Mouse (Mus musculus) thymus, postnatal 0 days (tissue): ENCODE measurements around the gene Plcd3. TPM values are rescaled to one million over a fixed set of nuclear protein-coding genes. Genes with fewer than 3 reads are reported as not detected.

ENCODE experiments used
- DNase-seq: peaks from one replicate; pipeline ENCODE4 v3.0.0-alpha.2; 2015; ENCODE audit warnings: low spot score
- polyA plus RNA-seq: library from polyadenylated mRNA; unstranded; fragments of >200 nt; fragmentation: Nextera tagmentation; extraction: Ambion mirVana; gene quantifications from 2 replicates; pipeline ENCODE4 v1.2.1, GENCODE M21; 2015

Gene Plcd3
- polyA plus RNA-seq, 1 experiment from 2014 or later: 1.3 TPM

GRCm38 (mm10) chr11:103067457-103068001 lies 33.9 kb downstream of the Plcd3 start:
- DNase-seq: no peak

DNA sequence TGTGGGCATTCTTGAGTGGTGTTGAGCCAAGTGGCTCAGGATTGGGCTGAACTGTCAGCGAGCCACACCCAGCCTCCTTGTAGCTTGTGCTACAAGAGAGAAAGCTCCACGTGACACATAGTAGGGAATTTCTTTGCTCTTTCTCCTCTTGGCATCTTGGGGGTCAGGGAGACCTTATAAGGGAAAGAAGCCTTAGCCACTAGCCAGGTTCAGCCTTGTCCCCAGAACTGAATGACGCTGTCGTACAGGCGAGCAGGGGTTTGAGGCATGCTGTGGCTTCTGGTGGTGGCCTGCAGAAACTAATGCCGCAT lies 34.5 kb downstream of the Plcd3 start:
- DNase-seq: no peak

DNA sequence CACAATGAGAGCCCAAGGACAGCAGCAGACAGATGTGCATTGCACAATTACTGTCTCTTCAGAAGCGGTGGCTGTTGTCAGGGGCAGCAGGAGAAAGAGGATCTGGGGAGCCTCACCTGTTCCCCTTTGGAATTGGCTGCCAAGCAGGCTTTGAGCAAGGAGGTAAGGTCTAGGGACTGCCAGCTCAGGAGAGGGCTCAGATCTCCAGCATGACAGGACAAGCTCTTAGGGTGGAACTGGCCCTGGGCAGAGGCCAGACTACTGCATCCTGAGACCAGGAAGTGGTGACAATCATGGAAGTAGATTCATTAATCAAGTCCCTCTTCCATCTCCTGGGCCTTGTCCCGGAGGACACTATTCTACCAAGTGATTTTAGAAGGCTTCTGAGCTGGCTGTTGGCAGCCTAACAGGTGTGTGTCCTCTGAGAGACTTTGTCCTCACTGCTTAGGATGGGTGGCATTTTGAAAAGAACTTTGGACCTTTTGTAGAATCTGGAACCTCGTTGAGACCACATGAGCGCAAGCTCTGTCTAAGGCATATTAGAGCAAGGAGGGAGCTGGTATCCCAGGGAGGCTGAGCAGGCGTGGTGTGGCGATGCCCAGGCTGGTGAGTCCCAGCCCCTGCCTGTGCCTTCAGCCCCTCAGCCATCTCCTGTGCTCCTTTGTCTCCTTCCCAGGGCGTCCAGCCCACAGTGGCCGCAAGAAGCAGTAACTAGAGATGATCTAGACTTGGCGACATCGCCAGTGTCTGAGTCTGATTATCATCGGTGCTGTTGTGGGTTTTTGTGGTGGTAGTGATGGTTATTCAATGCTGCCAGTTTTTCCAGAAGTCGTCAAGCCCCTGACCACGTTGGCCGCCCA lies 35.0 kb downstream of the Plcd3 start:
- no peak for DNase-seq

GRCm38 (mm10) chr11:103058499-103059085 lies 42.9 kb downstream of the Plcd3 start:
- DNase-seq: no peak

DNA sequence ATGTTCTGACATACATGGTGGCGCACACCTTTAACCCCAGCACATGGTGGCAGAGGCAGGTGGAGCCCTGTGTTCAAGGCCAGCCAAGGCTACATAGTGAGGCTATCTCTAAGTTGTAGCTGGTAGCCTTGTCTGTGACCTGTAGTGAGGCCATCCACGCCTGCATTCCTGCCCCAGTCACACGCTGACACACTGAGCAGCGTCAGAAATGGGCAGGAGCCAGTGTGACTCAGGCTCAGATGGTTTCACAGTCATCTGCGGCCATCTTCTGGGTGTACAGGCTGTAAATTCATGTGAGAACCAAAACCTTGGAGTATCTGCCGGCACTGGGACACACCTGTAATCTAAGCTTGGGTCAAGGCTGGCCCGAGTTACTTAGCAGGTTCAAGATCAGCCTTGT lies 44.8 kb downstream of the Plcd3 start:
- no peak for DNase-seq

- DNase-seq: peak; percentile 83
Observed at GRCm38 (mm10) chr11:103054798-103055197, 46.7 kb downstream of the Plcd3 start.

- DNase-seq: no peak
Observed at GRCm38 (mm10) chr11:103053191-103054076, 48.0 kb downstream of the Plcd3 start.

GRCm38 (mm10) chr11:103052078-103052477 lies 49.4 kb downstream of the Plcd3 start:
- DNase-seq: no peak

GRCm38 (mm10) chr11:103051249-103051691 lies 50.2 kb downstream of the Plcd3 start:
- no peak for DNase-seq

DNA sequence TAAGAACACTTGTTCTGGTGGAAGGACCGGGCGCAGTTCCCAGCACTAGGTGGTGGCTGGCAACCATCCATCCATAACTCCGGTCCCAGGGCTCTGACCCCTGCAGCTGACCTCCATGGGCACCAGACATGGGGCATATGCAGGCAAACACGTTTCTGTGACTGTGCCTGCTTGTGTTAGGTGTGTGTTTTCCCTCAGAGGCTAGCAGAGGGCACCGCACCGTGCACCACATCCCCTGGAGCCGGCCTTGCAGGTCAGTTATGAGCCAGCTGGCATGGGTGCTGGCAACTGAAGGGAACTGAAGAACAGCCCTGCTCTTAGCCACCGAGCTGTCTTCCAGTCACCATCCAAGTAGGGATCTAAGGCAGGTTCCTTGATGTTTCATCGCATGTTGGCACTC lies 51.3 kb downstream of the Plcd3 start:
- DNase-seq: no peak

DNA sequence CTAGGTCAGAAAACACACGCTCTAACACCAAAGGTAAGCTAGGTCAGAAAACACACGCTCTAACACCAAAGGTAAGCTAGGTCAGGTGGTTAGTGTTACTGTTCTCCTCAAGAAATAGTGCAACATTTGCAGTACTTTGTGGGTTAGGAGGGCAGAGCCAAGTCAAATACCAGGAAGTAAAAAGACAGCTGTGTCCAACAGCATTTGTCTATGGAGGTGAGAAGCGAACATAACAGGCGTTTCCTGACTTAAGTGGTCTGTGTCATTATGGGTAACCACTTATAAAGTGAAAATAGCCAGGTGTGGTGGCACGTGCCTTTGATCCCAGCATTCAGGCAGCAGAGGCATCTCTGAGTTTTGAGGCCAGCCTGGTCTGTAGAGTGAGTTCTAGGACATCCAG lies 51.8 kb downstream of the Plcd3 start:
- DNase-seq: no peak

DNA sequence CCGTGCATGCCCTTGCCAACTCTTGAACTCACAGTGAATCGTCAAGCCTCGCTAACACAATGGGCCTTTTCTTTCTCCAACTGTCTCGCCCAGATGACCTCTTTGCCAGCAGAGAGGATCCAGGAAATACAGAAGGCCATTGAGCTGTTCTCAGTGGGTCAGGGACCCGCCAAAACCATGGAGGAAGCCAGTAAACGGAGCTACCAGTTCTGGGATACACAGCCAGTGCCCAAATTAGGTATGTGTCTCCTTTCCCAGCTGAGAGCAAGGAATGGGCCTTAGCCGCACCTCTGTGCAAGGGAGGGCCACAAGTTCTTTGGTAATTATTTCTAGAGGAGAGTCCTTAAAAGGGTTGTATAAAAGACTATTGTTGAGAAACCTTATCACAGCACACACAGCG lies 55.2 kb downstream of the Plcd3 start:
- no peak for DNase-seq

DNA sequence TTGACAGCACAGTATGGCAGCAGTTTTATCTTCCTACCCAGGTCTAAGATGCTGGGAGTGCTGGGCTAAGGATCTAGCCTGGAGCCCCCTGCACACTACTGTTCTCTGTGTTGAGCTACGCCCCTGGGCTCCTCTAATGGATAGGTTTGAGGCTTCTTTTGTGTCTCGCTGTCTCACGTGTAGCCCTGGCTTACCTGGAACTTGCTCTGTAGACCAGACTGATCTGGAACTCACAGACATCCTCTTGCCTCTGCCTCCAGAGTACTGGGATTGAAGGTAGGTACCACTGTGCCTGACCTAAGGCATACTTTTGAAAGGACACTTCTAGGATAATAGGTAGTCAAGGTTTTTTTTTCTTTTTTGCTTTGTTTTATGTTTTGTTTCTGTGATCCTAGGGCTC lies 57.5 kb downstream of the Plcd3 start:
- no peak for DNase-seq

- no peak for DNase-seq
Observed at GRCm38 (mm10) chr11:103042828-103043227, 58.6 kb downstream of the Plcd3 start.

DNA sequence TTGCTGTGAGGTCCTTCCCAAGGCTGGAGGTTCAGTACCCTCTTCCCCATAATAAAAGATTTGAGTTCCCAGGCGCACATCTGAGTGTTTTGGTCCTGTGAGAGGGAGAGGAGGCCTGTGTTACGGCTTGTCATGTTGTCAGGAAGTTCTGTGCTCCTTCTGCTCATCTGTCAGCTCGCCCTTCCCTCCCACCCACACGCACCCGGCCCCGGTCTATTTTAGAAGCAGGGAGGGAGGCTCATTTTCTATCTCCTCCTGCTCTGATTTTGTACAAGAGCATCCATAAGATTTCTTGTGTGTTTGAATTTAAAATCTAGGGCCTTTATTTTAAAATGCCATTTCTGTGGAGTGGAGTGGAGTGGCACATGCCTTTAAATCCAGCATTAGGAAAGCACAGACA lies 63.4 kb downstream of the Plcd3 start:
- DNase-seq: no peak

- no peak for DNase-seq
Observed at GRCm38 (mm10) chr11:103036881-103037465, 64.5 kb downstream of the Plcd3 start.

DNA sequence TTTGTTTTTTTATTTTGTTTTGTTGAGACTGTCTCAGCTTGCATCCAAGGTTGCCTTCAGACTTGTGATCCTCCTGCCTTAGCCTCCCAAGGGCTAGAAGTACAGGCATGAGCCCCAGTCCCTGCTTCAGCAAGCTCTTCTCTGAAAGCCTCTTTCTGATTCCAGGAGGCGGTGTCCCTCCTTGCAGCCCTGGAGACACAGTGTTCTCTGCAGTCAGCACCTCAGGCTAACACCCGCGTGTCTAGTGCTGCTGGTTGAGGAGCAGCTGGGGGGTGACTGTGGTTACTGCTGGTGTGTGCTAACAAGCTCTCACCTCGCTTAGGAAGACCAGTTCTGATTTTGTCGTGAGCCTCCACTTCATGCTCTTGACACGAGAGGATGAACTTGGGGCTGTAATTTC lies 66.5 kb downstream of the Plcd3 start:
- DNase-seq: no peak

DNA sequence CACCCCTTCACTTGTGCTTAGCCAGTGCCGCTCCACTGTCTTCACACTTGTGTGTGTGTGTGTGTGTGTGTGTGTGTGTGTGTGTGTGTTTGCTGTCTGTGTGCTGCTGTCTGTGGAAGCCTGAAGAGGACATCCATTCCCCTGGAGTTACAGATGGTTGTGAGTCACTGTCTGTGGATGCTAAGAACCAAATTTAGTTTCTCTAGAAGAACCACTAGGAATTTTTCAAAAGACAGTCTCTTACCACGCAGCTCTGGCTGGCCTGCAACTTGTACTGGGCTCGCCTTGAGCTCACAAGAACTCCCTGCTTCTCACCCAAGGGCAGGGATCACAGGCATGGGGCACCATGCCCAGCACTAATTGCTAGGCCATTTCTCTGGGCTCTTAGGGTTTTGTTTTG lies 68.4 kb downstream of the Plcd3 start:
- DNase-seq: no peak

DNA sequence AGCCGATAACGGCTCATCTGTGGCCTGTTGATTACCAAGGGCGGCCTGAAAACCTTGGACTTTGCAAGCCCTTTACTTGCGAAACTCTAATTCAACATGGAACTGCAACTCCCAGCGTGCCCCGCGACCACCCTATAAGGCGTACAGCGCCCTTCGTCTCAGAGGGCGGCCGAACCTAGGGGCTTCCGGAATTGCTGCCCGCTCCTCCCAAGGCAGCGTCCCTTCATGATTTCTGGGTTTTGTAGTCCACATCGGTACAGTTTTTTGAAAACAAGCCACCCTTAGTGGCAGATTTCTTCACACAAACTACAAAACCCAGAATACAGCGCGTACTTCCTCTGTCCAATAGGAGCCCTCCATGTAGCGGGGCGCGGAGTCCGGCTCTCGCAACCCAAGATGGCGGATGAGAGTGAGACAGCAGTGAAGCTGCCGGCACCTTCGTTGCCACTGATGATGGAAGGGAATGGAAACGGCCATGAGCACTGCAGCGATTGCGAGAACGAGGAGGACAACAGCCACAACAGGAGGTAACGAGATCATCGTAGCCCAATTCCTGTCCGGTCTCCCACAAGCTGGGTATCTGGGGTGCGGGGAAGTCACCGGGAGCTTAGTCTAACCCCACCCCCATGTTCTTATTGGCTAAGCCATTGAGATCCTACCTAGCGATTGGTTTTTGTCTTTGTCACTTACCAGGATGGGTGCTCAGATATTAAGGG lies 73.1 kb downstream of the Plcd3 start, which contains the start of the genes Nmt1 and Dcakd:
Gene Nmt1 (plus strand): TSS at position 15 of the 716 bp plus-strand sequence.
Gene Dcakd (minus strand): TSS at position 158 of the 716 bp plus-strand sequence.
- DNase-seq: peak; percentile 97

DNA sequence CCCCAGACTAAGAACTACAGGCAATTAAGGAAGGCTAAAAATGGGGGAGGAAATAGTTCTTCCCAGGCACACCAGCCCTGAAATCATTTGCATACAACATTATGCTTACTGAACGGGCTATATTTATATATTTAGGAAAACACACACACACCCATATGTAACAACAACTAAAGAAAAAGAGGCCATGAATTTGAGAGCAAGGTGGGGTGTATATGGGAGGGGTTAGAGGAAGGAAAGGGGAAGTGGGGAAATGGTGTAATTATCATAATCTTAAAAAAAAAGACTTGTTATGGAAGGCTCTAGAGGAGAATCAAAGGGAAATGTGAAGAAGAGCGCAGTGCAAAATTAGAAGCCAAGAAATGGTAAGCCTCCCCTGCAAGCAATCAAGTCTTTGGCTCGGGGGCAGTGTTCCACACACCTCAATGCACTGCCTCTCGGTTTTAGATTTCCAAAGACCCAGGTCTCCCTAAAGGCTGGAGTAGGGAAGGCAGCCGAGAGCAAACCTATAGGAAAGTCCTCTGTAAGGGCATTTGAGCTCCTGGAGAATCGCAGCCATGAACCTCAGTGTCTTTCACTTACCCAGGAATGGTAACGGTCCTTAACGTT lies 73.8 kb downstream of the Plcd3 start:
- DNase-seq: no peak
